Mouse (Mus musculus): Measurements from ENCODE around the gene Zzz3.

- no peak for TF ChIP-seq CTCF (IDR thresholded peaks at IDR 0.05; ENCODE audit: borderline replicate concordance, insufficient read depth, low read length)
- TF ChIP-seq POLR2A (IDR thresholded peaks at IDR 0.05; ENCODE audit: low read depth, low read length) = no peak
These were observed 98.5 kb downstream of the Zzz3 start for GRCm38 (mm10) chr3:152493813-152494212.
